In the genomic region with DNA sequence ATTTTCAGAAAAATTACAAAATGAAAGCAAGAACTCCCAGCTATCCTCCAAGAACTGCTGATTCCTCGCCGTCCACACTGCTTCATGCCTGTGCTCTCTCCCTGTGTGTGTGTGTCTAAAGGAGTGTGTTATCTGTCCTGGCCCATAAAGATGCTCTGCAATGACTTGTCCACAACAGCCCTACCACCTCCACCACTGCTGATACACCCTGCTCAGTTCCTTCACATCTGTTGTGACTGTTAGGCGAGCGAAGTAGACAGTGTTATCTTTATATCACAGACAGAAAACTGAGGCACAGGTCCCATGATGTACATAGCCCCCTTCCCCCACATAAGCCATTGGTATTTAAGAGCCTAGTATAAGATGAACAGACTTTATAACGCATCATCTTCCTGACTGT, we compare ENCODE assay signal across 18 mouse cellular contexts.
DNase-seq lines count a peak whose midpoint lies in the region; ATAC-seq and TF ChIP-seq lines count a peak whose summit lies in the region.
"Had no signal": no experiment of that assay in that cellular context is flagged by ENCODE, and none has a peak within 500 bp of the region (broad histone marks: within the 10 kb centered on the region; RNA-seq: fewer than 3 reads in every experiment).

No protein-coding gene starts in this region.

- peak; percentile 72 to 79 for TF ChIP-seq EP300 in MEL (IDR thresholded peaks at IDR 0.05; ENCODE audit: low read depth in 1 of 2, low read length in 2 of 2)

- H3K79me2 ChIP-seq in MEL (ENCODE audit: control insufficient read depth, insufficient read depth, low read length, poor library complexity) = no peaks in the 10 kb centered on the region; the same call in 1 of the 2 replicates

- H3K4me2 ChIP-seq in liver, embryonic 11.5 days = peak overlapping the region; percentile 39
- H3K4me2 ChIP-seq in midbrain, embryonic 14.5 days (ENCODE audit: low read length) = no peak overlapping the region
- H3K4me2 ChIP-seq: forebrain, embryonic 12.5 days; heart, embryonic 15.5 days; midbrain, embryonic 12.5 days; neural tube, embryonic 13.5 days had no signal

- H3K4me1 ChIP-seq in G1E (ENCODE audit: insufficient read depth, low read depth, low read length) (peaks cover 56% of the 10 kb centered on the region), MEL (ENCODE audit: control insufficient read depth in 1 of 2, insufficient read depth in 2 of 2, low read length in 2 of 2) (peaks cover 2 to 15% of the 10 kb centered on the region in 2 experiments; a peak in 1 of 4 replicates)
- H3K4me1 ChIP-seq in liver, embryonic 11.5 days (replicated peaks; ENCODE audit: control insufficient read depth, insufficient read depth, low read length) = peaks cover 43% of the 10 kb centered on the region
- peaks cover 42% of the 10 kb centered on the region for H3K4me1 ChIP-seq in midbrain, embryonic 14.5 days (ENCODE audit: control insufficient read depth, insufficient read depth, low read length)

- ATAC-seq in G1E (ENCODE audit: extremely low read depth, insufficient number of reproducible peaks, low FRiP score, poor library complexity, severe bottlenecking) = peak; percentile 94
- ATAC-seq in liver, embryonic 11.5 days (replicated peaks; ENCODE audit: low FRiP score) = peak; percentile 95
- 0 out of 2 replicates have a peak, but pooled peaks have one; percentile 15 for ATAC-seq in megakaryocyte, adult 5-6 weeks (ENCODE audit: poor library complexity, severe bottlenecking)
- no peak for ATAC-seq in midbrain, embryonic 14.5 days (ENCODE audit: low FRiP score, low TSS enrichment)
- ATAC-seq: hindbrain, embryonic 16.5 days had no signal

- H3K9me3 ChIP-seq in G1E (replicated peaks) (no peaks in the 10 kb centered on the region), MEL (replicated peaks; ENCODE audit: insufficient read depth, low read length) (no peaks in the 10 kb centered on the region)
- no peaks in the 10 kb centered on the region for H3K9me3 ChIP-seq in liver, embryonic 11.5 days (ENCODE audit: control insufficient read depth, low read length)
- no peaks in the 10 kb centered on the region for H3K9me3 ChIP-seq in midbrain, embryonic 14.5 days (ENCODE audit: control insufficient read depth, low read length)
- H3K9me3 ChIP-seq: forebrain, embryonic 12.5 days; heart, embryonic 15.5 days; midbrain, embryonic 12.5 days; neural tube, embryonic 13.5 days had no signal

- TF ChIP-seq CTCF in G1E (IDR thresholded peaks at IDR 0.05; ENCODE audit: low read depth, low read length) (no peak), MEL (IDR thresholded peaks at IDR 0.05 in 2 of 3, conservative IDR thresholded peaks at IDR 0.05 in 1 of 3; ENCODE audit: control insufficient read depth in 1 of 3, insufficient read depth in 1 of 3, low read depth in 2 of 3, low read length in 3 of 3, poor library complexity in 1 of 3, severe bottlenecking in 1 of 3) (no peak)

- H3K9ac ChIP-seq in MEL (ENCODE audit: control insufficient read depth, low read depth, low read length, poor library complexity, severe bottlenecking) = no peak overlapping the region
- H3K9ac ChIP-seq in liver, embryonic 11.5 days (ENCODE audit: low read depth, low read length) = no peak overlapping the region
- H3K9ac ChIP-seq in midbrain, embryonic 14.5 days (replicated peaks; ENCODE audit: low read length) = no peak overlapping the region
- H3K9ac ChIP-seq: forebrain, embryonic 12.5 days; heart, embryonic 15.5 days; midbrain, embryonic 12.5 days; neural tube, embryonic 13.5 days had no signal

- no peak for TF ChIP-seq POLR2A in MEL (IDR thresholded peaks at IDR 0.05; ENCODE audit: control insufficient read depth in 1 of 2, insufficient read depth in 1 of 2, low read depth in 1 of 2, low read length in 2 of 2, poor library complexity in 1 of 2)

- H3K36me3 ChIP-seq in G1E (replicated peaks) (peaks cover 49% of the 10 kb centered on the region), MEL (ENCODE audit: control insufficient read depth in 1 of 2, insufficient read depth in 2 of 2, low read length in 2 of 2) (peaks cover 0 to 9% of the 10 kb centered on the region in 2 experiments; a peak in 3 of 4 replicates)
- H3K36me3 ChIP-seq in liver, embryonic 11.5 days (ENCODE audit: control insufficient read depth, insufficient read depth, low read length) = no peaks in the 10 kb centered on the region
- H3K36me3 ChIP-seq in midbrain, embryonic 14.5 days (ENCODE audit: control insufficient read depth, insufficient read depth, low read length) = no peaks in the 10 kb centered on the region
- H3K36me3 ChIP-seq: forebrain, embryonic 12.5 days; heart, embryonic 15.5 days; midbrain, embryonic 12.5 days; neural tube, embryonic 13.5 days had no signal

- H3K27me3 ChIP-seq in G1E (ENCODE audit: insufficient read depth, low read length) = no peaks in the 10 kb centered on the region
- H3K27me3 ChIP-seq in MEL (ENCODE audit: control insufficient read depth in 1 of 2, insufficient read depth in 2 of 2, low read length in 2 of 2) = no peaks in the 10 kb centered on the region
- H3K27me3 ChIP-seq in liver, embryonic 11.5 days (replicated peaks; ENCODE audit: control insufficient read depth, insufficient read depth, low read length) = no peaks in the 10 kb centered on the region
- H3K27me3 ChIP-seq in midbrain, embryonic 14.5 days (ENCODE audit: control insufficient read depth, insufficient read depth, low read length) = no peaks in the 10 kb centered on the region
- H3K27me3 ChIP-seq: heart, embryonic 15.5 days had no signal

- peak; percentile 53 for DNase-seq in G1E (ENCODE audit: low spot score)
- peak; percentile 78 for DNase-seq in MEL (ENCODE audit: low read depth, low spot score)
- DNase-seq in liver, embryonic 11.5 days (ENCODE audit: low spot score) = no peak
- no peak for DNase-seq in cerebellum, adult 18-20 months
- DNase-seq in layer of hippocampus, postnatal 25 days (ENCODE audit: extremely low spot score in 1 of 2, low spot score in 1 of 2) = no peak
- no peak for DNase-seq in midbrain, embryonic 14.5 days
- DNase-seq: adrenal gland, postnatal 36 days; cerebellum, adult 8-10 months; gastrocnemius, postnatal 14 days; kidney, adult 11 months; lung, adult 2 months had no signal

- 58% methylated on average over 5 of the region's 5 CpGs for WGBS in liver, embryonic 11.5 days
- WGBS in midbrain, embryonic 14.5 days = 95% methylated on average over 5 of the region's 5 CpGs

- TF ChIP-seq RAD21 in MEL (IDR thresholded peaks at IDR 0.05; ENCODE audit: low read depth, low read length) = no peak

- peak overlapping the region; percentile 54; the same call in 1 of the 2 replicates for H3K4me3 ChIP-seq in G1E (ENCODE audit: low read depth, low read length)
- H3K4me3 ChIP-seq in MEL (ENCODE audit: control insufficient read depth in 1 of 2, insufficient read depth in 1 of 2, low read depth in 2 of 2, low read length in 2 of 2) = no peak overlapping the region
- H3K4me3 ChIP-seq in liver, embryonic 11.5 days (ENCODE audit: low read depth, low read length) = no peak overlapping the region
- H3K4me3 ChIP-seq in midbrain, embryonic 14.5 days (replicated peaks; ENCODE audit: low read depth, low read length) = no peak overlapping the region
- H3K4me3 ChIP-seq: forebrain, embryonic 12.5 days; heart, embryonic 15.5 days; midbrain, embryonic 12.5 days; neural tube, embryonic 13.5 days had no signal

- peak overlapping the region; percentile 31; the same call in 1 of the 2 replicates for H3K27ac ChIP-seq in MEL (ENCODE audit: control insufficient read depth, low read depth, low read length)
- peak overlapping the region; percentile 78 for H3K27ac ChIP-seq in liver, embryonic 11.5 days (ENCODE audit: low read depth, low read length)
- H3K27ac ChIP-seq in midbrain, embryonic 14.5 days (replicated peaks; ENCODE audit: low read depth, low read length) = no peak overlapping the region
- H3K27ac ChIP-seq: forebrain, embryonic 12.5 days; heart, embryonic 15.5 days; kidney, postnatal 0 days; midbrain, embryonic 12.5 days; neural tube, embryonic 13.5 days had no signal

TF ChIP-seq in MEL, 35 proteins besides CTCF, POLR2A, EP300 and RAD21 (continues in another document):
- TF ChIP-seq TCF12 (IDR thresholded peaks at IDR 0.05; ENCODE audit: low read depth, low read length) = peak; percentile 61
- TF ChIP-seq ZC3H11A (IDR thresholded peaks at IDR 0.05; ENCODE audit: low read depth, low read length) = no peak
- peak; percentile 60; the same call in 1 of the 2 replicates for TF ChIP-seq GATA1 (IDR thresholded peaks at IDR 0.05; ENCODE audit: low read depth, low read length)
- TF ChIP-seq POLR2AphosphoS5 (IDR thresholded peaks at IDR 0.05; ENCODE audit: borderline replicate concordance, low read depth, low read length) = no peak
- no peak for TF ChIP-seq CHD2 (IDR thresholded peaks at IDR 0.05; ENCODE audit: low read length)
- TF ChIP-seq MYB (IDR thresholded peaks at IDR 0.05; ENCODE audit: low read depth, low read length) = 0 out of 2 replicates have a peak, but pooled peaks have one; percentile 13
- TF ChIP-seq ZKSCAN1 (IDR thresholded peaks at IDR 0.05; ENCODE audit: low read depth, low read length) = no peak
- no peak for TF ChIP-seq ZMIZ1 (IDR thresholded peaks at IDR 0.05; ENCODE audit: low read depth, low read length)
- TF ChIP-seq POLR2AphosphoS2 (IDR thresholded peaks at IDR 0.05; ENCODE audit: low read length) = no peak
- TF ChIP-seq TBP (IDR thresholded peaks at IDR 0.05; ENCODE audit: low read depth, low read length) = no peak
- no peak for TF ChIP-seq MEF2A (IDR thresholded peaks at IDR 0.05; ENCODE audit: extremely low read depth, insufficient replicate concordance, low read depth, low read length, poor library complexity, severe bottlenecking)
- TF ChIP-seq HCFC1 (IDR thresholded peaks at IDR 0.05; ENCODE audit: low read depth, low read length) = no peak
- no peak for TF ChIP-seq KAT2A (conservative IDR thresholded peaks at IDR 0.05; ENCODE audit: low read depth, low read length)
- 0 out of 2 replicates have a peak, but pooled peaks have one; percentile 18 for TF ChIP-seq SIN3A (IDR thresholded peaks at IDR 0.05; ENCODE audit: low read length)
- TF ChIP-seq JUND (IDR thresholded peaks at IDR 0.05; ENCODE audit: low read depth, low read length) = no peak
- TF ChIP-seq E2F4 (IDR thresholded peaks at IDR 0.05; ENCODE audit: borderline replicate concordance, low read depth, low read length) = no peak
- peak; percentile 68 for TF ChIP-seq TAL1 (IDR thresholded peaks at IDR 0.05; ENCODE audit: low read length)
- TF ChIP-seq UBTF (IDR thresholded peaks at IDR 0.05; ENCODE audit: borderline replicate concordance, insufficient read depth, low read depth, low read length) = no peak
- TF ChIP-seq SMC3 (IDR thresholded peaks at IDR 0.05; ENCODE audit: low read depth, low read length) = no peak
- no peak for TF ChIP-seq MAZ (IDR thresholded peaks at IDR 0.05; ENCODE audit: low read depth, low read length)
- TF ChIP-seq GABPA (IDR thresholded peaks at IDR 0.05; ENCODE audit: low read depth, low read length) = no peak
- no peak for TF ChIP-seq USF2 (IDR thresholded peaks at IDR 0.05; ENCODE audit: borderline replicate concordance in 1 of 2, insufficient read depth in 1 of 2, low read depth in 1 of 2, low read length in 2 of 2)
- no peak for TF ChIP-seq CHD1 (IDR thresholded peaks at IDR 0.05; ENCODE audit: low read depth, low read length)

Comparison
In these comparisons a context has a peak if more than half of its experiments do, and no peak if none do; other contexts are left out.
1. DNase-seq: peak in G1E (single experiment) and MEL (single experiment); none in liver, embryonic 11.5 days (single experiment), cerebellum, adult 18-20 months (0 of 2), layer of hippocampus, postnatal 25 days (0 of 2) and midbrain, embryonic 14.5 days (single experiment).